Mouse (Mus musculus) ES-Bruce4 (cell line): ENCODE results near the gene Klk6. TPM values are rescaled to one million over a fixed set of nuclear protein-coding genes. Genes with fewer than 3 reads are reported as not detected.

ENCODE experiments used
- H3K27ac ChIP-seq: 2 replicates; pipeline ENCODE4 v1.5.1; 2012; ENCODE audit warnings: low read length, inconsistent platforms; ENCODE audit not compliant: insufficient read depth
- H3K27me3 ChIP-seq: 2 replicates; pipeline ENCODE4 v1.6.1; 2012; ENCODE audit warnings: mild to moderate bottlenecking, low read length, inconsistent platforms; ENCODE audit not compliant: control insufficient read depth, poor library complexity, insufficient read depth, severe bottlenecking
- H3K36me3 ChIP-seq: 2 replicates; pipeline ENCODE4 v1.6.1; 2012; ENCODE audit warnings: inconsistent platforms, mild to moderate bottlenecking, low read length, moderate library complexity; ENCODE audit not compliant: control insufficient read depth, poor library complexity, insufficient read depth, severe bottlenecking
- H3K4me1 ChIP-seq: one replicate; pipeline ENCODE4 v1.8.1; 2011; ENCODE audit warnings: low read length; ENCODE audit not compliant: control insufficient read depth, insufficient read depth
- H3K4me3 ChIP-seq: 2 replicates; pipeline ENCODE4 v1.5.1; 2011; ENCODE audit warnings: low read depth, mild to moderate bottlenecking, low read length
- H3K9ac ChIP-seq: 2 replicates; pipeline ENCODE4 v1.6.1; 2012; ENCODE audit warnings: low read depth, mild to moderate bottlenecking, inconsistent platforms; ENCODE audit not compliant: poor library complexity, severe bottlenecking
- H3K9me3 ChIP-seq: replicated peaks from 2 replicates; pipeline ENCODE4 v1.6.1; 2012; ENCODE audit warnings: mild to moderate bottlenecking, low read length, inconsistent platforms; ENCODE audit not compliant: control insufficient read depth, poor library complexity, insufficient read depth, severe bottlenecking
- CTCF ChIP-seq: IDR thresholded peaks from one replicate; pipeline ENCODE4 v1.8.1; 2011; ENCODE audit warnings: low read depth, low read length
- EP300 ChIP-seq: IDR thresholded peaks from 2 replicates; pipeline ENCODE4 v1.6.1; 2011; ENCODE audit warnings: low read depth, low read length; ENCODE audit not compliant: insufficient read depth
- POLR2A ChIP-seq: IDR thresholded peaks from one replicate; pipeline ENCODE4 v1.8.1; 2011; ENCODE audit warnings: low read length; ENCODE audit not compliant: insufficient read depth
- polyA plus RNA-seq: library from polyadenylated mRNA; stranded (reverse); fragments of >200 nt; gene quantifications from 2 replicates; pipeline ENCODE4 v1.2.4, GENCODE M21; 2011; ENCODE audit warnings: low read depth; ENCODE audit not compliant: missing spikeins, insufficient read depth, insufficient read length

Gene Klk6
- polyA plus RNA-seq, 1 experiment, result not detected

DNA sequence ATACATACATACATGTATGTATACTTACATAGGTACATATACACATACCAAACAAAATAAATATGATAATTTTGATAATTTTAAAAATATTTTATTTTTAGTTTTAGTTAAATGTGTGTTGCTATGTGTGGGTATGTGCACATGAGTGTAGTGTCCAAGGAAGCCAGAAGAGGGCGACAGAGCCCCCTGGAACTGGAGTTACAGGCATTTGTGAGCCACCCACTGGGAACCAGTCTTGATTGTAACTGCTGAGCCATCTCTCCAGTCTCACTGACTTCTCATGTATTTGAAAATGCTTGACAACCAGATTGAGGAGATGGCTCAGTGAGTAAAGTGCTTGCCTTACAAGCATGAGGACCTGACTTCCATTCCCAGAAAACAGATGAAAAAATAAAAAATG lies 54.0 kb downstream of the Klk6 start:
- peaks cover 3% of the 10 kb centered on the region for H3K4me1 ChIP-seq
- TF ChIP-seq POLR2A (no peak), CTCF (peak; percentile 26), EP300 (no peak)
- H3K9me3 ChIP-seq, result no peaks in the 10 kb centered on the region
- no peak overlapping the region for H3K9ac ChIP-seq
- H3K27me3 ChIP-seq, result no peaks in the 10 kb centered on the region
- H3K27ac ChIP-seq, result no peak overlapping the region
- H3K36me3 ChIP-seq, result no peaks in the 10 kb centered on the region
- no peak overlapping the region for H3K4me3 ChIP-seq

DNA sequence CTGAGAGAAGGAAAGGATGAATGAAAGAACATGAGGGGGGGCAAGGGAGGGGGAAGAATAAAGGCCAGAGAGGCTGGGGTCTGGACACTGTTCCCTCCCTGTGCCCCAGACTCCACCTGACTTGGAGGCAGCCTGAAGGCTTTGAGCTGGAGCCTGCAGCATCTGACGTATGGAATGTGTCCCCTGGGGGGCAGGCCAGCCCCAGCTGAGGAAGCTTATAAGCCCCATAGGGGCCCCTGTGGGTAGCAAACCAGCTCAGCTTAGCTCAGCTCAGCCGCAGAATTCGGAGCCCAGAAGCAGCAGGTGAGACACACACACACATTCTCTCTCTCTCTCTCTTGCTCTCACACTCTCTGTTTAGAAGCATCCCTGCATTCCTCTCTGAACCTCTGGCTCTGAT lies 56.6 kb downstream of the Klk6 start, which contains the start of gene Klk4:
TSS of gene Klk4 (plus strand) at position 249 of the 400 bp plus-strand sequence.
- Histone ChIP-seq H3K27me3 (no peaks in the 10 kb centered on the region), H3K9me3 (no peaks in the 10 kb centered on the region), H3K9ac (no peak within 1 kb of the TSS), H3K4me1 (peaks cover 3% of the 10 kb centered on the region), H3K4me3 (no peak within 1 kb of the TSS), H3K36me3 (no peaks in the 10 kb centered on the region), H3K27ac (no peak within 1 kb of the TSS)
- TF ChIP-seq EP300, result no peak
- TF ChIP-seq POLR2A, result no peak

Other genes with a start within 250 kb of the Klk6 start
- 6.9 and 9.4 TPM in 2 replicates for gene Zfp719, start 244.9 kb upstream of the Klk6 start, polyA plus RNA-seq
- 3.1 and 3.4 TPM in 2 replicates for gene Zfp819, start 217.3 kb upstream of the Klk6 start, polyA plus RNA-seq
- gene Ceacam18, start 189.8 kb upstream of the Klk6 start, polyA plus RNA-seq, result not detected in 2 replicates
- gene Siglece, start 164.3 kb upstream of the Klk6 start, polyA plus RNA-seq, result 0.64 TPM in 1 of 2 replicates, not detected in the other
- 6.2 and 7.6 TPM in 2 replicates for gene Ctu1, start 152.5 kb upstream of the Klk6 start, polyA plus RNA-seq
- not detected in 2 replicates for gene Klk14, start 134.1 kb upstream of the Klk6 start, polyA plus RNA-seq
- 1.8 TPM in 1 of 2 replicates, not detected in the other for gene Klk13, start 111.9 kb upstream of the Klk6 start, polyA plus RNA-seq
- not detected in 2 replicates for gene Klk12, start 55.6 kb upstream of the Klk6 start, polyA plus RNA-seq
- not detected in 2 replicates for gene Klk11, start 49.9 kb upstream of the Klk6 start, polyA plus RNA-seq
- 1.2 and 2.1 TPM in 2 replicates for gene Klk10, start 43.5 kb upstream of the Klk6 start, polyA plus RNA-seq
- not detected in 2 replicates for gene Klk9, start 32.6 kb upstream of the Klk6 start, polyA plus RNA-seq
- 12.7 and 15.5 TPM in 2 replicates for gene Klk8, start 26.9 kb upstream of the Klk6 start, polyA plus RNA-seq
- 0.70 and 0.84 TPM in 2 replicates for gene Klk7, start 13.2 kb upstream of the Klk6 start, polyA plus RNA-seq
- gene Klk5, start 17.5 kb downstream of the Klk6 start, polyA plus RNA-seq, result not detected in 2 replicates
- not detected in 2 replicates for gene Klk4, start 56.7 kb downstream of the Klk6 start, polyA plus RNA-seq
- gene Klk15, start 109.2 kb downstream of the Klk6 start, polyA plus RNA-seq, result not detected in 2 replicates
- gene Klk1b8, start 126.2 kb downstream of the Klk6 start, polyA plus RNA-seq, result not detected in 2 replicates
- gene Klk1b1, start 142.3 kb downstream of the Klk6 start, polyA plus RNA-seq, result not detected in 2 replicates
- not detected in 2 replicates for gene Klk1b9, start 151.6 kb downstream of the Klk6 start, polyA plus RNA-seq
- gene Klk1b11, start 171.4 kb downstream of the Klk6 start, polyA plus RNA-seq, result not detected in 2 replicates
- gene Klk1b26, start 187.7 kb downstream of the Klk6 start, polyA plus RNA-seq, result not detected in 2 replicates
- gene Klk1b27, start 227.8 kb downstream of the Klk6 start, polyA plus RNA-seq, result not detected in 2 replicates